Mouse (Mus musculus) ovary, adult 18-20 months (tissue): Measurements from ENCODE around the gene Tnfsf10.

ENCODE experiments used
- DNase-seq: peaks from one replicate; pipeline ENCODE4 v3.0.0; 2022; ENCODE audit warnings: low spot score, mixed read lengths

Gene Tnfsf10

DNA sequence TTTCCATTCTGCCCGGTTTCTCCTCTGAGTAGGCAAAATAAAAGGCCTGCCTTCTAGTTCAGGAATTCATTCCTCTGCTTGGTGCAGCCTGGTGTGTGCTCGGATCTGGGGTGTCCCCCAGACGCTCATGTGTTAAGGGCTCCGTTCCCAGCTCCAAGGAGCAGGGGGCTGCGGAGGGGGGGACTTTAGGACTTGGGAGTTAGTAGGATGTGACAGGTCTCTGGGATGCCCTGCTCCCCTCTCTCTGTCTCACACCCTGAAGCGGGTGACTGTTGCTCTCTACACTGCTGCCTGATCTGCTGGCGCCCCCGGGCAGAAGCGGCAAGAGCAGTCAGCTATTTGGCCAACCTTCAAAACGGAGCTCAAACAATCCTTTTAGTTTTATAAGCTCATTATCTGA lies 10.0 kb upstream of the Tnfsf10 start:
- no peak for DNase-seq

- no peak for DNase-seq
Observed at GRCm38 (mm10) chr3:27310973-27311372, 5.9 kb upstream of the Tnfsf10 start.

GRCm38 (mm10) chr3:27311475-27311874 lies 5.4 kb upstream of the Tnfsf10 start:
- no peak for DNase-seq

GRCm38 (mm10) chr3:27314506-27315164 lies 2.2 kb upstream of the Tnfsf10 start:
- DNase-seq, result no peak

- no peak for DNase-seq
Observed at GRCm38 (mm10) chr3:27317288-27318024, 628 bp downstream of the Tnfsf10 start.

- no peak for DNase-seq
Observed at GRCm38 (mm10) chr3:27319650-27320049, 2.8 kb downstream of the Tnfsf10 start.

DNA sequence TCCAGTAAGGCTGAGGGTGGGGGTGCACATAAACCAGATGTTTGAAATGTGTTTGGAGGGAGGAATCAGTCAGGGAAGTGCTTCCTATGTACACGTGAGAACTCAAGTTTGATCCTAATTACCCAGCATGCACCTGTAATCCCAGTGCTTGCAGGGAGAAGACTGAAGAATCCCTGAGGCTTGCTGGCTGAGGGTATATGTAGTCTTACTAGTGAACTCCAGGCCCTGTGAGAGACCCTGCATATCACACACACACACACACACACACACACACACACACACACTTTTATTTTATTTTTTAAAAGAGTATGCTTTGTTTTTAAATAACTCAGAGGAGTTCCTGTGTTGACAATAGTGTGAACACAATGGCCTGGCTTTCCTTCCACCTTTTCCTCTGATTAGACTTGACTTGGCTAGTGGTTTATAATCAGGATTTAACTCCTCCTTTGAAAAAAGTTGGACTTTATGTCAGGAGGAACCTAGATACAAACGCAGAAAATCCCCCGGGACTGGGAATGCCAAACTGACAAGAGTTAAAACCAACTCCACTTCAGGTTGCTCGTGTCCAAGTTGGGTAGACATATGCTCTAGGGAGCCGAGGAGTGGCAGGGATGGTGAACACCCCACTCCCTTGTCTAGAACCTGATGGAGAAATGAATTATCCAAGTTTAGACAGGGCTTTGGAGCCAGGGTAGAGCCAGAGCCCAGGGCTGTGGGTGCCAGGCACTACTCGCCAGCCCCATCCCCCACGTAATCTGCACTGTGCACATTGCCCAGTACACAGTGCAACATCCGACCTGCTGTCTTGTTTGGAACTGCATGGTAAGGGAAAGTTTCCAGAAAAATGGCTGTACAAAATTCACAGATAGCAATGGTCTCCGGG lies 4.0 kb downstream of the Tnfsf10 start:
- no peak for DNase-seq

DNA sequence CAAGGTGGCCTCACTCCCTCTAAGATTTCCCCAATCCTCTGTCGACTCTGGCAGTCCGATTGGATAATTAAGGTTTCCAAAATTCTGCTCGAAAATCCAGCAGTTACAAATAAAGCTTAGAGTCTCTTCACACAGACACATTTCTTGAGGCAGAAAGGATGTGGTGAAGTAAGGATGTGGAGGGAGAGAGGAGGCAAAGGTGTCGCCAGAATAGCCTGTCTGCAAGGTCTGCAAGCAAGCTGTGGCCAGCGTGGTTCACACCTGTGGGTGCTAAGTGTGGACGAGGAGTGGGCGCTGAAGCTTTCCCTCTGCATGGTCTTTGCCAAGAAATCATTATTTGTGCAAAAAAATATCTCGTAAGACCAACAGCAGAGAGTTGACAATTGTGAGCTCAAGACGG lies 5.8 kb downstream of the Tnfsf10 start:
- DNase-seq, result no peak

- no peak for DNase-seq
Observed at GRCm38 (mm10) chr3:27323551-27323950, 6.7 kb downstream of the Tnfsf10 start.

DNA sequence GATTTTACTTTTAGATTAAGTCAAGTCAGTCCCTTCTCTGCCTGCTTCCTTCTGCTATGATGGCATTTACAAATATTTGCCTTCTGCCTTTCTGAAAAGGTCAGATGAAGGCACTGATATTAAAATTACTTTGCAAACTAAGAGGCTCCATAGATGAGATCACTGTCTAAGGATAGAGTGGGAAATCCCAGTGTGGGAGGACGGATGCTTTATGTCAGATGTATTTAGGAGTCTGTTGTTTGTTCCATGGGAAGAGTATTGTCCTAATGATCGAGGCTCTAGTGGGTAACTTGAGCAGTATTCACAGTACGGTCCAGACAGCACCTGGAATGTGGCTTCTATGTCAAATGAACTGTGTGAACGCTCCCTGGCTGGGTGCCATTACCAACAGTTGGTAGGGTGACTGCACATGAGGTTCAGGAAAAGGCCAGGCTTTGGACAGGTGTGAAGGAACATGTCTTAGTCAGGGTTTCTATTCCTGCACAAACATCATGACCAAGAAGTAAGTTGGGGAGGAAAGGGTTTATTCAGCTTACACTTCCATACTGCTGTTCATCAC lies 9.9 kb downstream of the Tnfsf10 start:
- no peak for DNase-seq

GRCm38 (mm10) chr3:27330706-27331105 lies 13.9 kb downstream of the Tnfsf10 start:
- DNase-seq, result no peak

GRCm38 (mm10) chr3:27338437-27338836 lies 21.6 kb downstream of the Tnfsf10 start:
- no peak for DNase-seq

DNA sequence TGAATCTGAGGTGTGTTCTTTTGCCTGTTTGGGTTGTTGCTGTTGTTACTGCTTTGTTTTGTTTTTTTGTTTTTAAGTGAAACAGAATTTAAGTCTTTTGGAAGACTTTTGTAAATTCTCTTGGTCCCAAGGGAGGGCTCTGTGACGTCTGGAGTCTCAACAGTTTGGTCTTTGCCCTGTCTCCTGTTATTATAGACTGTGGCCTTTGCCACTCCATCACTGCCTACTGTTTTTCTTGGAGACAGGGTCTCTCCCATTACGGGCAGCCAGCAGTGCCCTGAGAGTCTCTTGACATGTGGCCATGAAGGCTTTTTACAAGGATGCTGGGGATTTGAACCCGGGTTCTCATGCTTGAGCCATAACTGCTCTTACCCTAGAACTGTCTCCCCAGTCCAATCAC lies 22.1 kb downstream of the Tnfsf10 start:
- DNase-seq, result no peak

- no peak for DNase-seq
Observed at GRCm38 (mm10) chr3:27340757-27341156, 23.9 kb downstream of the Tnfsf10 start.

DNA sequence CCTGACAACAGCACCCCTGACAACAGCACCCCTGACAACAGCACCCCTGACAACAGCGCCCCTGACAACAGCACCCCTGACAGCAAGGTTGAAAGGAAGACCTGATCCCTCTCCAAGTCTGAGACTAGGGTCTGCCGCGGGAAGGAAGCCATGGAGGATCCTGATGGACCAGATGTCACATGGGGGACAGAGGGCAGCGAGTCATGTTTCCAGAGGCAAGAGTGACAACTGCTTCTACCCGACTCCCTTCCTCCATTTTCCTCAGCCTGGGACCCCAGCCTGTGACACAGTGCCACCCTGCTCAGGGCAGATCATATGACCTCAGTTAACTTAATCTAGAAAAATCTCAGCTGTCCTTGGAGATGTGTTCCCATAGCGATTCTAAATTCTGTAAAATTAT lies 25.6 kb downstream of the Tnfsf10 start:
- DNase-seq, result no peak

- DNase-seq, result no peak
Observed at GRCm38 (mm10) chr3:27345526-27345925, 28.7 kb downstream of the Tnfsf10 start.

DNA sequence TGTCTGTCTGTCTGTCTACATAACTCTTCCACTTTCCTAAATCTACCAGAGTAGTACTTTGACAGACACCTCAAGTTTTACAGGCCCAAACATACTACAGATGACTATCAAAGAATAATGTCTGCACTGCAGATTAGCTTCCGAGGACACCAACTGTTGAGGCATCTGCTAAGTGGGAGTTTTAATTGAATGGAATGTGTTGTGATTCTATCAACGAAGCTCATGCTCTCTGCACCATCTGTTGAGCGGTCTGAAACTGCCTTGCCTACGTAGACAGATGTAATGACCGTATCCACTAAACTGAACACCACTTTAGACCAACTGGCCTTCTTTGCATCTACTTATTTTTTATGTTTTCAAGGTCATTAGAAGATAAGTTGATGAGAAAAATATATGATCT lies 31.6 kb downstream of the Tnfsf10 start:
- no peak for DNase-seq

DNA sequence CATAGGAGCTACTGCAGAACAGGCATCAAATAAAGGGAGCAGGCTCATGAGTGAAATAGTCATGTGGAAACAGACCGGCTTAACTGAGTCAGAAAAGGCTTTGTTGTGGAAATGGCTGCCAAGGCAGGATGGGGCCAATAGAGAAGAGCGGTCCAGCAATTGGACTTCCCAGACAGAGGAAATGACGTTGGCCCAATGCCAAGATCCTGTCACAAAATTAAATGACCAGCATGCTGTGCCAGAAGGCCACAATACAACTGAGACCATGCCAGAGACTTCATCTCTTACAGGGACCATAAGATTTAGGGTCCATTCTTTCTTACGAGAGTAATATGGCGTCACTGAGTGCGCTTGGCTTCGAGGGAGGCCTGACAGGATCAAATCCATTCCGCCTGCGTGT lies 34.3 kb downstream of the Tnfsf10 start:
- no peak for DNase-seq

DNA sequence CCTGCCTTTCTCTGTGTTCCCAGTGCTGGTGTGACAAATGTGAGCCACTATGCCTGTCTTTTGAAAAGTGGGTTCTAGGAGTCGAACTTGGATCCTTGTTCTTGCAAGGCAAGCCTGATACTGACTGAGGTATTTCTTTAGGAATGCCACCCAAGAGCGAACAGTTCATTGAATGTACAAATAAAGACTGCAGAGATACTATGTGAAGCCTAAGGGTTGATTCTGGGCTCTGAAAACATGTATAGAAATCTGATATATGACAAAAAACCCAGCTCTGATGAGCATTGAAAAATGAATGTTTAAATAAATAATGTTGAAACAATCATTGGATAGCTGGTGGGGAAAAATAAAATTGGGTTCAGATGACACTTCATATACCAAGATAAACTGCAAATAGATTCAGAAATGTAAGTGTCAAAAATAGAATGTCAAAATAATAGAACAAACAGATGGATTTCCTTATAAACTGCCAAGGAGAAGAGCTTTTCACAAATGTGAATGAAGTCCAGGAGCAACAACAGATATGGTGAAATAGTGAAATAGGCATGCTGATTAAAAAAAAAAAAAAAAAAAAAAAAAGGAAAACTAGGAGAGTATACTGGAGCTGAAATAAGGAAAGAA lies 42.4 kb downstream of the Tnfsf10 start:
- no peak for DNase-seq

- DNase-seq, result no peak
Observed at GRCm38 (mm10) chr3:27370125-27370524, 53.3 kb downstream of the Tnfsf10 start.

DNA sequence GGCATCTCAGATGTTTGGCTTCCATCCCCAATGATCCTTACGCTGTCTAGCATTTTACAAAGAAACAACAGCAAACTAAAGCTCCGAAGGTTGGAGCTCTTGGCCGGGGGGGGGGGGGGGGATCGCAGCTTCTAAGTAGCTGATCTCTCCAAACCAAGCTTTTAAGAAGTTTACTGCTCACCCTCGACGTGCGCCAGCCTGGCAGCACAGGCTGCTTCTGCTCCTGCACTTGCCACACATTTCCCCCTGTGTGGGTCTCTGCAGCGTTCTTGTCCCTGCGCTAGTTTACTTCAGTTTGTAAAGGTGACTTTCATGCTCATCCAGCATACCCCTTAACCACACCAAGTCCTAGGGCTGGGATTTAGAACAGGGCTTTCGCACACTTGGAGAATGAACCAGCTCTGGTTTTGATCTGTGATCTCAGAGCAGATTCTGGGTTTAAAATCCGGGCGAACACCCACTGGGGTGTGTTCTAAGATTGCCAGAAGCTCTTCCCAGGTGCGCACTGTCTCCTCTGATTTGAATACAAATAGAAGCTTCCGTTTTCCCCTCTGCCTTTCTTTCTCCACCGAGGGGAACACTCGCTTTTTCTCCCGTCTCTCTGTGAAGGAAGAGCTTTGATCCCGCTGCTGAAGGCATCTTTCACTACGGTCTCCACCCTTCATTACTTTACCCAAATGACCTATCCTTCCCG lies 53.9 kb downstream of the Tnfsf10 start:
- no peak for DNase-seq

GRCm38 (mm10) chr3:27371276-27371621 lies 54.4 kb downstream of the Tnfsf10 start, which contains the start of gene Ghsr:
TSS of gene Ghsr (plus strand) at chr3:27371351.
- DNase-seq, result no peak
